Mouse (Mus musculus) small intestine, adult 2 months (tissue): ENCODE data around the gene Adra1b. TPM values are rescaled to one million over a fixed set of nuclear protein-coding genes. Genes with fewer than 3 reads are reported as not detected.

ENCODE experiments used
- H3K27ac ChIP-seq: fragments of 200-500 bp; 2 replicates; pipeline ENCODE4 v1.5.1; 2012; ENCODE audit warnings: low read depth, low read length, control low read depth, inconsistent platforms; ENCODE audit not compliant: insufficient read depth
- H3K27me3 ChIP-seq: fragments of 200-500 bp; 2 replicates; pipeline ENCODE4 v1.6.1; 2012; ENCODE audit warnings: mild to moderate bottlenecking, moderate library complexity, low read length, inconsistent platforms; ENCODE audit not compliant: control insufficient read depth, insufficient read depth
- H3K36me3 ChIP-seq: fragments of 200-500 bp; 2 replicates; pipeline ENCODE4 v1.6.1; 2012; ENCODE audit warnings: mild to moderate bottlenecking, low read length, control low read depth, inconsistent platforms; ENCODE audit not compliant: control insufficient read depth, insufficient read depth
- H3K4me1 ChIP-seq: fragments of 200-500 bp; 2 replicates; pipeline ENCODE4 v1.6.1; 2012; ENCODE audit warnings: low read length, inconsistent platforms, mixed read lengths; ENCODE audit not compliant: control insufficient read depth, insufficient read depth, insufficient read length
- H3K4me3 ChIP-seq: fragments of 200-500 bp; 2 replicates; pipeline ENCODE4 v1.5.1; 2012; ENCODE audit warnings: low read depth, mild to moderate bottlenecking, control low read depth, inconsistent platforms, low read length, moderate library complexity
- CTCF ChIP-seq: fragments of 200-500 bp; IDR thresholded peaks from 2 replicates; pipeline ENCODE4 v1.5.1; 2012; ENCODE audit warnings: low read depth, mild to moderate bottlenecking, control low read depth, inconsistent platforms, low read length, moderate library complexity, mixed read lengths; ENCODE audit not compliant: insufficient replicate concordance, insufficient read length; ENCODE audit errors: extremely low read depth
- POLR2A ChIP-seq: fragments of 200-500 bp; IDR thresholded peaks from 2 replicates; pipeline ENCODE4 v1.6.1; 2012; ENCODE audit warnings: low read depth, mild to moderate bottlenecking, control low read depth, inconsistent platforms, low read length, moderate library complexity
- WGBS: fragments of 180-500 bp; shearing (Covaris S2); methylation state at CpG from one replicate; pipeline ENCODE4 v1.1.7; 2018; 5-methylcytosine and 5-hydroxymethylcytosine counted together
- polyA plus RNA-seq: library from polyadenylated mRNA; depleted of rRNA; stranded (reverse); fragments of >200 nt; gene quantifications from 2 replicates; pipeline ENCODE4 v1.2.3, GENCODE M21; 2012

Gene Adra1b
- polyA plus RNA-seq, 1 experiment, result 1.6 TPM

- Histone ChIP-seq H3K27ac (no peak overlapping the region), H3K4me1 (peaks cover 4% of the 10 kb centered on the region; the same call in 1 of the 2 replicates), H3K4me3 (no peak overlapping the region), H3K27me3 (no peaks in the 10 kb centered on the region), H3K36me3 (no peaks in the 10 kb centered on the region)
- 92% methylated on average over 4 of the region's 4 CpGs for WGBS
- TF ChIP-seq CTCF (no peak), POLR2A (no peak)
Observed at GRCm38 (mm10) chr11:43933000-43933399, 32.0 kb upstream of the Adra1b start.

- Histone ChIP-seq H3K4me3 (no peak overlapping the region), H3K27me3 (no peaks in the 10 kb centered on the region), H3K36me3 (no peaks in the 10 kb centered on the region), H3K4me1 (peaks cover 4% of the 10 kb centered on the region; the same call in 1 of the 2 replicates), H3K27ac (no peak overlapping the region)
- TF ChIP-seq CTCF, result no peak
- 89% methylated on average over 2 of the region's 2 CpGs for WGBS
Observed at GRCm38 (mm10) chr11:43930191-43930590, 29.2 kb upstream of the Adra1b start.

- Histone ChIP-seq H3K27me3 (no peaks in the 10 kb centered on the region), H3K4me1 (peaks cover 4% of the 10 kb centered on the region; the same call in 1 of the 2 replicates), H3K4me3 (no peak overlapping the region), H3K27ac (no peak overlapping the region), H3K36me3 (no peaks in the 10 kb centered on the region)
- 34% methylated on average over 5 of the region's 5 CpGs for WGBS
- TF ChIP-seq POLR2A (no peak), CTCF (no peak)
Observed at GRCm38 (mm10) chr11:43929706-43930105, 28.7 kb upstream of the Adra1b start.

GRCm38 (mm10) chr11:43929178-43929577 lies 28.2 kb upstream of the Adra1b start:
- no peaks in the 10 kb centered on the region for H3K36me3 ChIP-seq
- no peak overlapping the region for H3K27ac ChIP-seq
- H3K4me3 ChIP-seq, result no peak overlapping the region
- H3K4me1 ChIP-seq, result peaks cover 4% of the 10 kb centered on the region; the same call in 1 of the 2 replicates
- no peak for TF ChIP-seq POLR2A
- TF ChIP-seq CTCF, result no peak
- H3K27me3 ChIP-seq, result no peaks in the 10 kb centered on the region
- 15% methylated on average over 5 of the region's 5 CpGs for WGBS

GRCm38 (mm10) chr11:43927133-43927815 lies 26.3 kb upstream of the Adra1b start:
- peaks cover 4% of the 10 kb centered on the region; the same call in 1 of the 2 replicates for H3K4me1 ChIP-seq
- TF ChIP-seq POLR2A, result no peak
- no peak for TF ChIP-seq CTCF
- H3K27ac ChIP-seq, result no peak overlapping the region
- no peaks in the 10 kb centered on the region for H3K27me3 ChIP-seq
- no peak overlapping the region for H3K4me3 ChIP-seq
- H3K36me3 ChIP-seq, result no peaks in the 10 kb centered on the region
- 85% methylated on average over 8 of the region's 8 CpGs for WGBS

GRCm38 (mm10) chr11:43926163-43926562 lies 25.2 kb upstream of the Adra1b start:
- H3K36me3 ChIP-seq, result no peaks in the 10 kb centered on the region
- 78% methylated on average over 6 of the region's 6 CpGs for WGBS
- peaks cover 4% of the 10 kb centered on the region; the same call in 1 of the 2 replicates for H3K4me1 ChIP-seq
- no peaks in the 10 kb centered on the region for H3K27me3 ChIP-seq
- no peak for TF ChIP-seq CTCF
- TF ChIP-seq POLR2A, result no peak
- H3K27ac ChIP-seq, result no peak overlapping the region
- no peak overlapping the region for H3K4me3 ChIP-seq

GRCm38 (mm10) chr11:43925584-43925983 lies 24.6 kb upstream of the Adra1b start:
- Histone ChIP-seq H3K27me3 (no peaks in the 10 kb centered on the region), H3K36me3 (no peaks in the 10 kb centered on the region), H3K4me1 (peaks cover 4% of the 10 kb centered on the region; the same call in 1 of the 2 replicates), H3K27ac (no peak overlapping the region), H3K4me3 (no peak overlapping the region)
- 67% methylated on average over 6 of the region's 6 CpGs for WGBS
- TF ChIP-seq POLR2A (no peak), CTCF (no peak)
